Mouse (Mus musculus) left cerebral cortex, adult 18-20 months (tissue): ENCODE measurements around the gene Aimp1. TPM values are rescaled to one million over a fixed set of nuclear protein-coding genes. Genes with fewer than 3 reads are reported as not detected.

Experiments used
- DNase-seq, 2 experiments: peaks; one replicate each; pipeline ENCODE4 v3.0.0; 2021 to 2022; ENCODE audit warnings: low spot score in 2 of 2, mixed read lengths in 1 of 2
- long read RNA-seq, 2 experiments: library from polyadenylated mRNA; stranded (forward); transcript quantifications; one replicate each; pipeline ENCODE4 v2.0.0; 2021
- total RNA-seq, 2 experiments: library from RNA; stranded (reverse); gene quantifications; 2 replicates each; pipeline ENCODE4 v1.2.3; 2021

Aimp1 gene
- 10 to 100 TPM; 51.2 to 54.8 TPM for total RNA-seq
- long read RNA-seq, experiment 1, transcript Aimp1-201 (7 exons, 1,126 nt) = major isoform, 34 of 37 reads
- long read RNA-seq, experiment 1, partial matches to known transcripts = 1 of 37 reads
- long read RNA-seq, experiment 1, other reads (novel, unspliced or antisense) = 2 of 37 reads
- long read RNA-seq, experiment 2, transcript Aimp1-201 (7 exons, 1,126 nt) = major isoform, 38 of 41 reads
- long read RNA-seq, experiment 2, partial matches to known transcripts = 1 of 41 reads
- long read RNA-seq, experiment 2, other reads (novel, unspliced or antisense) = 2 of 41 reads

DNA sequence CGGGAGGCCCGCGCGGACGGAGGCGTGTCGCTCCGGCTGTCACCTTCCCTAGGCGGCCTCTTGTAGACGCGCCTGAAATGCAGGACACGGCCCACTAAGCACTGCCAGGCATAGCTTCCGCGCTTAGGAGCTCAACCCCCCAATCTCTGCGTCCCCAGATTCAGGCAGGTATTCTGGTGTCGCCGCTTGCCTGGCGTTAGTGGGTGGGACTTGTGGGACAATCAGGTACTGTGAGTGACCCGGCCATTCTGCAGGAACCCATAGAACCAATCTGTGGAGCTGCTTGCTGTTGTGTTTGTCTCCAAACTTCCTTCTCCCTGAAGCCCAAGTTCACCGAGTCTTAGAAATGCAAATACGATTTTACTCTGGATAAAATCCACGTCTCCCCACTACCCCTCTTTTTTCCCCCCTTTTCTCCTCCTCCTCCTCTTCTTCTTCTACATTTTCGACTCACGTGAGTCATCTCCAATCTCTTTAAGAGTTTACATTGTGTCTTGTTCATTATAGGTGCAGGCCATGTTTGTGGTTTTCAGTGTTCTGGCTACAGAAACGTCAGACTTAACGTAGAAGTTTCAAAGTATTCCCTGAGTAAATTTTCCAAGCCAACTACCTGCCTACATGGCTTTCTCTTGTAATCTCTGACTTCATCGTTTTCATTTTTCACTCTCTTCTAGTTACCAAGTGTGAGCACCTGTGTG lies at the start of gene Aimp1:
Gene Aimp1 (minus strand): TSS at position 140 of the 698 bp plus-strand sequence.
- no peak for DNase-seq

DNA sequence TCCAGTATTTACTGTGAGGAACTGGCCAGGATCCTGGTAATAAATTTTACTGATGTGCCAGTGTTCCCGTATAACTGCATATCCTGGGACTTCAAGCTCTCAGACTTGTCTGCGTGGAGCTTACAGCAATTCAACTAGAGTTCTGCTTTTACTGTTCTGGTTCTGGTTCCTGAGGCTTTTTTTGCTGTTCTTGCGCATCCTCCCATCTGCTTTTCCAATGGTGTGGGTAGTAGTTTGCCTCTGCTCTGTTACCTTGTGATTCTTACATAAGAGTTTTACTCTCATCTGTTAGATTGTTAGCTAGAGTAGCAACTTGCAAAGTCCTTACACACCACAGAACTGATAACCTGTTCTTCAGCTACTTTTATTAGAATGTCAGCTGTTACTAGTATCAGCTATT lies 40.2 kb upstream of the Aimp1 start:
- peak in 1 of 2 experiments; percentile 40 for DNase-seq

- DNase-seq = no peak
These were observed 33.1 kb upstream of the Aimp1 start for GRCm38 (mm10) chr3:132717316-132717715.

- no peak for DNase-seq
These were observed 29.7 kb upstream of the Aimp1 start for GRCm38 (mm10) chr3:132713913-132714312.

DNA sequence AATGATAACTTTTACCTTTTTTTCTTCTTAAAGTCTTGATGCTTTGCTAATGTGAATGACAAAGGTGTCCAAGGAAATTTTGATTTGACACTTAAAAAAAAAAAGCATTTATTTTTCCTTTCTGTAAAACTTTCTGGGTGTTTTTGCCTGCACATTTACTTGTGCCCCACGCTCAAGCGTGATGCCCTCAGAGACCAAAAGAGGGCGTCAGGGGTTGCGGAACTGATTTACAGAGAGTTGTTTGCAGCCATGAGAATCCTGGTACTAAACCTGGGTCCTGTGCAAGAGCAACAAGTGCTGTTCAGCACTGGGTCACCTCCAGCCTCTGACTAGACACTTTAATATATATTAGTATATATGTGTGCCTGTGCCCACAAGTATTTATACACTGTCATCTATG lies 22.8 kb upstream of the Aimp1 start:
- no peak for DNase-seq

DNA sequence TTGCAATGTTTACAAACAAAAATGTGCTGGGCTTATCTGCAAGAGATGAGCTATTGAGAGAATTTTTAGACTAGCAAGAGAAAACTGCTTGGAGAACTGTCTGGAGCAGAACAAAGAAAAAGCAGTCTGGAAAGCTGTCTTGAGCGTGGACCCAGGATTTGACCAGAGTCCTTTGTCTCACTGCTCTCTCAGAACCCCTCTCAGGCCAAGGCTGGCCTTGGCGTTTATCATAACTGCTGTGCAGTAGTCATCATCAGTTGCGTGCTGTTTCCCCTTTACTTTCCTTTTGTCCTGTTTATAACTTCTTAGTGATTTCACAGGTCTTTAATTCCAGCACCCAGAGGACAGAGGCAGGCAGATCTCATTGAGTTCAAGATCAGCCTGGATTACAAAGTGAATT lies 20.0 kb upstream of the Aimp1 start:
- DNase-seq = no peak

DNA sequence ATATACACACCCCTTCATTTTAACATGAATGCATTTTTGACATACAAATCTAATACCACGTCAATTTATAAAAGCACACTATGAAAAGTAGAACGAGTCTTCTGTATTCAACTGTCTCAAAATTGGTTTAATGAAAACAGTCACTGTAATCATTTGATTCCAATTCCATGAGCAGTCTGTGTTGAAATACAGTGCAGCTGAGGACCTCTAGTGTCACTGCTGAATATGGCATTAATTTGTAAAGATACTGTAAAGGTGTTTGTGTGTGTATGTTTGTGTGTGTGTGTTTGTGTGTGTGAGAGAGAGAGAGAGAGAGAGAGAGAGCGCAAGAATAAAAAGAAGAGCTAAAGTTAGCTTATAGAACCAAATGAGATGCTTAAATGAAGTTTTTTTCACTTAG lies 17.2 kb upstream of the Aimp1 start:
- no peak for DNase-seq

- DNase-seq = peak; percentile 93 to 94
These were observed 531 bp downstream of the Aimp1 start, which contains the start of gene Tbck for GRCm38 (mm10) chr3:132683447-132684230. Tbck (plus strand) TSS chr3:132684144.

DNA sequence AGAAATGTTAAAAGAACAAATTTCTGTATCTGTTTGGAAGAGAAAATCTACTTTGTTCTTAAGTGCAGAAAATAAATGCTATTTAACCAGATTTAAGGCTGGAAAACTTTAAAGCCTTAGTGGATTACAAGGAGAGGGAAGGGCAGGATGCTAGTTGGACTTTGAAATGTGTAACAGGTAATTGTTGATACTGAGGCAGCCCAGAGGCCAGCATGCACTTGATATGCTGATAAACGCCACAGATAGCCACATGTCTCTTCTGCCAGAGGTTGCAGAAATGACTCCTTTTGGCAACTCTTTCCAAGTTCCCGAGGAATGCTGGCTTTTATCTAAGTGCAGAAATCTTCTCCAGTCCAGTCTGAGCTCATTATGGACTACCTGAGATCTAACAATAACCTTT lies 6.7 kb downstream of the Aimp1 start:
- no peak for DNase-seq

DNA sequence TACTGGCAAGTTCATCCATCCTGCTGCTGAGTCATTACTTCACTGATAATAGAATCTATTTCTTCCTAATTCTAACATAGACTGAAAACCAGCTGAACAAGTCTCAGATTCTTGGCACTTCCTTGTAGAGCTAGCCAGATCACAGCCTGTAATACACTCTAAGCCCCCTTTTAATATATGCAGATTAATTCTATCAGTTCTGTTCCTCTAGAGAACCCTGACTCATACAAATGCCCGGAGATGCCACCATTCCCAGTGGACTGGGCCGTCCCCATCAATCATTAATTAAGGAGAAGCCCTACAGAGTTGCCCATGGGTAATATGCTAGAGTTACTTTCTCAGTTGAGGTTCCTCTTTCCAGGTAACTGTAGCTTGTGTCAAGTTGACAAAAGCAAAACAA lies 28.2 kb downstream of the Aimp1 start:
- no peak for DNase-seq

- no peak for DNase-seq
These were observed 30.2 kb downstream of the Aimp1 start for GRCm38 (mm10) chr3:132653959-132654358.

GRCm38 (mm10) chr3:132651776-132652175 lies 32.4 kb downstream of the Aimp1 start:
- no peak for DNase-seq

- DNase-seq = no peak
These were observed 34.0 kb downstream of the Aimp1 start for GRCm38 (mm10) chr3:132650191-132650590.

DNA sequence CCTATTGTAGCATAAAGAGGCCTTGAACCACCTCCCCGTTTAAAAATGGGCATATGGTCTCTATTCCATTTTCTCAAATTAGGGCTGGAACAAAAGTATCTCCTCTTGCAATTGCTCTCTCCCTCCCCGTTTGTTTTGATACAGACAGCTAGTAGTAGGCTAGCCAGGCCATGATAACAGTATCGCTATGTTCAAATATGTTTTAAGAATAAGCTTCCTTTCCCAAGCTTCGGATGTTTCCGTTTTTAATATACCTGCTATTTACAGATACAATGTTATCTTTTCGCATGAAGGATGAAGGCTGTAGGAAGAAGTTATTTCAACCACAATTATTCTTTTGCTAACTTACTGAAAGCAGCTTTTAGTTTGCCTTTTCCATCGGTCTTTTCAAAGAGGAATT lies 34.8 kb downstream of the Aimp1 start:
- DNase-seq = no peak

- no peak for DNase-seq
These were observed 37.4 kb downstream of the Aimp1 start for GRCm38 (mm10) chr3:132646814-132647213.

GRCm38 (mm10) chr3:132644071-132644470 lies 40.1 kb downstream of the Aimp1 start:
- no peak for DNase-seq

- DNase-seq = no peak
These were observed 47.1 kb downstream of the Aimp1 start for GRCm38 (mm10) chr3:132637080-132637479.

GRCm38 (mm10) chr3:132633261-132633660 lies 50.9 kb downstream of the Aimp1 start:
- no peak for DNase-seq

- DNase-seq = no peak
These were observed 54.5 kb downstream of the Aimp1 start, which contains the start of gene Gimd1 for GRCm38 (mm10) chr3:132629601-132630239. Gimd1 (plus strand) TSS chr3:132629820.

GRCm38 (mm10) chr3:132628741-132629140 lies 55.4 kb downstream of the Aimp1 start:
- DNase-seq = peak; percentile 18
